Mouse (Mus musculus) forebrain, embryonic 15.5 days (tissue): Measurements from ENCODE around the gene Gsx1. TPM values are rescaled to one million over a fixed set of nuclear protein-coding genes. Genes with fewer than 3 reads are reported as not detected.

Source experiments
- ATAC-seq: fragments of 200-750 bp; cut with Nextera tagmentation; replicated peaks from 2 replicates; pipeline ENCODE4 v1.8.0; 2017; ENCODE audit warnings: mild to moderate bottlenecking, moderate TSS enrichment, moderate library complexity
- H3K27ac ChIP-seq: fragments of 300-500 bp; sonication (generic); replicated peaks from 2 replicates; pipeline ENCODE4 v1.5.1; 2015; ENCODE audit warnings: mild to moderate bottlenecking, inconsistent platforms
- H3K27me3 ChIP-seq: fragments of 300-500 bp; sonication (generic); 2 replicates; pipeline ENCODE4 v1.6.1; 2015; ENCODE audit warnings: inconsistent platforms
- H3K36me3 ChIP-seq: fragments of 300-500 bp; sonication (generic); 2 replicates; pipeline ENCODE4 v1.6.1; 2015; ENCODE audit warnings: mild to moderate bottlenecking, inconsistent platforms
- H3K4me1 ChIP-seq: fragments of 300-500 bp; sonication (generic); 2 replicates; pipeline ENCODE4 v1.6.1; 2015; ENCODE audit warnings: inconsistent platforms
- H3K4me2 ChIP-seq: fragments of 300-500 bp; sonication (generic); replicated peaks from 2 replicates; pipeline ENCODE4 v1.6.1; 2015; ENCODE audit warnings: mild to moderate bottlenecking, inconsistent platforms
- H3K4me3 ChIP-seq: fragments of 300-500 bp; sonication (generic); 2 replicates; pipeline ENCODE4 v1.5.1; 2015; ENCODE audit warnings: mild to moderate bottlenecking, inconsistent platforms
- H3K9ac ChIP-seq: fragments of 300-500 bp; sonication (generic); replicated peaks from 2 replicates; pipeline ENCODE4 v1.6.1; 2015; ENCODE audit warnings: mild to moderate bottlenecking, inconsistent platforms
- H3K9me3 ChIP-seq: fragments of 300-500 bp; sonication (generic); 2 replicates; pipeline ENCODE4 v1.6.1; 2016; ENCODE audit warnings: inconsistent platforms
- WGBS: fragments of 180-500 bp; shearing (Covaris S2); methylation state at CpG from one replicate; pipeline ENCODE4 v1.1.7; 2015; ENCODE audit warnings: mixed read lengths; 5-methylcytosine and 5-hydroxymethylcytosine counted together
- polyA plus RNA-seq: library from polyadenylated mRNA; unstranded; fragments of >200 nt; fragmentation: Nextera tagmentation; extraction: Ambion mirVana; gene quantifications from 2 replicates; pipeline ENCODE4 v1.2.1, GENCODE M21; 2015

The Gsx1 gene
- 2.1 and 3.3 TPM in 2 replicates for polyA plus RNA-seq

DNA sequence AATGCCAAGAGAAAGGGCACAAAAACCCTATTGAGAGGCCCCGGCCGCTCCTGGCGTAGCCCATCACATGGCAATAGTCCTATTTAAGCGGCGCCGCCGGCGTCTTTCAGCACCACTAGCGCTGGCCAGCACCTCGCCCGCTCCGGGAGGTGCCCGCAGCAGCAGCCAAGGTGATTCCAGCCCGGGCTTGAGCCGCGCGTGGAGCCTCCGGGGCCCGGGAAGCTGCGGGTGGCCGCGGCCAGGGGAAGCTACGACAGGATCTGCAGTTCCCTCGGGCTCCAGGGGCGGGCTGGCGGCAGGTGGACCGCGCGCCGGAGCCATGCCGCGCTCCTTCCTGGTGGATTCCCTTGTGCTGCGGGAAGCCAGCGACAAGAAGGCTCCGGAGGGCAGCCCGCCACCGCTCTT lies at the start of gene Gsx1:
TSS of gene Gsx1 (plus strand) at position 126 of the 405 bp plus-strand sequence.
- H3K27ac ChIP-seq: no peak within 1 kb of the TSS
- peaks cover 39% of the 10 kb centered on the region for H3K4me1 ChIP-seq
- H3K4me2 ChIP-seq: peak within 1 kb of the TSS; percentile 50
- H3K4me3 ChIP-seq: peak within 1 kb of the TSS; percentile 36
- H3K9me3 ChIP-seq: no peaks in the 10 kb centered on the region
- peaks cover 91% of the 10 kb centered on the region for H3K27me3 ChIP-seq
- peak within 1 kb of the TSS; percentile 36 for H3K9ac ChIP-seq
- ATAC-seq: peak; percentile 49; the same call in 1 of the 2 replicates
- H3K36me3 ChIP-seq: no peaks in the 10 kb centered on the region
- WGBS: under 1% methylated on average over 37 of the region's 37 CpGs

DNA sequence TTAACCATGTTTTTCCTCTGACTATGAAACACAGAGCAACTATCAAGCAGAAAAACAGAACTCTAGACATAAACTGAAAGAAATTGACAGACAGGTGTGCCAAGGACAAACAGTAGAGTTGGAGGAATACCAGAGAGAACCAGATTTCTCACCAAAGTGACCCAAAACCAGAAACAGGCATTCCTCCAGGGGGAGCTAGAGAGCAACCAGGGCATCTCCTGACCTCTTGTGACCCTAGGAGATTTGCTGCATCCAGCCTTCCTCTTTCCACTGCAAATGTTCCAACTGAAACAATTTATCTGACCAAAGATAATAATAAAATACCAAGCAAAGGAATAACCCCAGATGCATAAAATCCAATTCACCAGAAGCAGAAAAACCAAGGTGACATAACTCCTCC lies 41.2 kb upstream of the Gsx1 start:
- no peak for ATAC-seq
- Histone ChIP-seq H3K4me1 (no peaks in the 10 kb centered on the region), H3K36me3 (no peaks in the 10 kb centered on the region), H3K27me3 (peaks cover 26% of the 10 kb centered on the region), H3K9ac (no peak overlapping the region), H3K27ac (no peak overlapping the region), H3K4me3 (no peak overlapping the region), H3K9me3 (peaks cover 5% of the 10 kb centered on the region; the same call in 1 of the 2 replicates), H3K4me2 (no peak overlapping the region)

DNA sequence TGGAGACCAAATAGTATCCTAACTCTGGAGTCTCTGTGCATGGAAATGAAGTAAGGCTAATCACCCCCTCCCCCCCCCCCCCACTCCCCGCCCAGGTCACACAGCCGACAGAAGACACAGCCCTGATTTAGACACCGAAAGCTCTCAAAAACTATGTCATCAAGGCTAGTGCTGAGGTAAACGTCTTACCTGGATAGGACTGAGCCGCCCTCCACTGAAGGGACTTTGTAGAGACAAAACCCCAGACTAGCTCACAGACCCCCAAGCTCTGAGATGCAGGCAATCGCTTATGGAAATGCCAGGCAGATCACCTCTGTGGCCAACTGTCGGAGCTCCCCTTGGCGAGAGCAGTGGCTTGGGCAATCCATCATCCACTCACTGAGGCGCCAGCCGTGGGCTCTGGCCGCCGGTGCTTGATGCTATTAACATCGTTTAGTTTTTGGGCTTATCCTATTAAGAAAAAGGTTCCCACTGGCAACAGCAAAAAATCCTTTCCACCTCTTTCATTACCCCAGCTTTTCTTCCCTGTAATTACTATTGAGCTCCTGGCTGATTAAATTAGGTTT lies 33.6 kb upstream of the Gsx1 start:
- Histone ChIP-seq H3K27ac (no peak overlapping the region), H3K9me3 (no peaks in the 10 kb centered on the region), H3K4me3 (no peak overlapping the region), H3K27me3 (peaks cover 67% of the 10 kb centered on the region), H3K4me1 (peaks cover 17% of the 10 kb centered on the region), H3K9ac (no peak overlapping the region), H3K4me2 (no peak overlapping the region), H3K36me3 (no peaks in the 10 kb centered on the region)
- 3% methylated on average over 13 of the region's 13 CpGs for WGBS
- ATAC-seq: peak; percentile 60; the same call in 1 of the 2 replicates

DNA sequence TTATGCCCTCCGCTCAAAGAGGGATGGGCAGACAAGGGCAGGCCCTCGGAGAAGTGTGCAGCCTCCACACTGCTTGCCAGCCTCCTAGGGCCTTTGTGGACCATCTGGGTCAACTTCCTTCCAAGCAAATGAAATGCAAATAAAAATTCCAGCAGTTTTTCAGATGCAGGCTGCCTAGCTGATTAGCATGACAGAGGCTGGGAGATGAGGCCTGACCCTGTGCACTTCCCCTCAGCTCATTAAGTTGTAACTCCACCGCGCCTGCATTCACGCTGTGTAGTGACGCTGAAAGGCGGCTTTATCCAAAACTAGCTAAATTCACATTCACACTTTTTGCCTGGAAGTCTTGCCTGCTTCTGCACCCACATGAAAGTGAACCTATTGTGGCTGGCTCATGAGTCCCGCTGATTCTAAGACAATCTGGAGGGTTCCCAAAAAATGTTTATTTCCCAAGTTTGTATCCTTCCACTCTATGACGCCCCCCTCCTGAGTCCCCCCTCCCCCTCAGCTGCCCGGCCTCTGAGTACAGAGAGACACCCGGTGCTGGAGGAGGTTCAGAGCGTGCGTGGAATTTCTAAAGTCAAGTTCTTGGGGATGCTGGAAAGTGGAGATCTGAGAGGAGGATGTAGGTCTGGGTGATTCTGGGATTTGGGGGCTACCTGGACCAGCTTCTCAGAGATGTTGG lies 32.9 kb upstream of the Gsx1 start:
- Histone ChIP-seq H3K9ac (no peak overlapping the region), H3K4me2 (no peak overlapping the region), H3K9me3 (no peaks in the 10 kb centered on the region), H3K36me3 (no peaks in the 10 kb centered on the region), H3K27ac (no peak overlapping the region), H3K4me1 (peaks cover 17% of the 10 kb centered on the region), H3K27me3 (peaks cover 69% of the 10 kb centered on the region), H3K4me3 (no peak overlapping the region)
- ATAC-seq: peak; percentile 94
- WGBS: under 1% methylated on average over 13 of the region's 13 CpGs

DNA sequence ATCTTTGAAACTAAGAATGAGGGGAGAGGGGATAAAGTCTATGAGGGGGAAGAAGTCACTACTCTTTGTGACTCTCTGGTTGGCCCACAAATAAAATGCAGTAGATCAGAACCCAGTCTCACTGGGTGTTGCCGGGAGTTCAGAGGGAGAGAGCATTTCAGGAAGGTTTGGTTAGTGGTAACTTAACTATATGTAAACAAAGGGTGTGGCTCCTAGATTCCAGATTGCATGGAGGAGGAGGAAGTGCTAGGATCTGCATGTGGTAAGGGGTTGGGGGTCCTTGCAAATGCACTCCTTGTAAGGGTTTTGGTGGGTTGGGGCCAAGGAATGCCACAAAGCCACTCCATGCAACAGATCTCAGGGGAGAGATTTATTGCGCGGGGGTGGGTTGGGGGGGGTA lies 32.1 kb upstream of the Gsx1 start:
- Histone ChIP-seq H3K36me3 (no peaks in the 10 kb centered on the region), H3K9ac (no peak overlapping the region), H3K4me2 (no peak overlapping the region), H3K4me1 (peaks cover 17% of the 10 kb centered on the region), H3K9me3 (no peaks in the 10 kb centered on the region), H3K27me3 (peaks cover 66% of the 10 kb centered on the region), H3K4me3 (no peak overlapping the region), H3K27ac (no peak overlapping the region)
- 33% methylated on average over 3 of the region's 3 CpGs for WGBS
- no peak for ATAC-seq

DNA sequence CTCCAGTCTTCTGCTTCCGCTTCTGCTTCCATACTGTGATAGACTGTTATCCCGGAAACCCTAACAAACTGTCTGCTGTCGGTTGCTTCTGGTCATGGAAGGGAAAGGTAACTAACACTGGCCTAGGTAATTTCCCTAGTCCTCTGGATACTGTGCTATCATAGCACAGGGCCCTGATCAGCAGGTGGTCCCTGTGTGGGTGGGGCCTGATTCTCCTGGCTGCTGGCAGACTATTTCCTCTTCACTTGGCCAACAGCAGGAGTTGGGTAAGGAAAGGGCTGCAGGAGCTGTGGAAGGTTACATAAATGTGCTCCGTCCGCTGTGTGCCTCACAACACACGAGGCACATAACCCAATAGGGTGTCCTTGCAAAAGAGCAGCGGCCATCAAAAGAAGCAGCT lies 31.1 kb upstream of the Gsx1 start:
- peaks cover 57% of the 10 kb centered on the region for H3K27me3 ChIP-seq
- H3K4me3 ChIP-seq: no peak overlapping the region
- ATAC-seq: no peak
- H3K9ac ChIP-seq: no peak overlapping the region
- H3K36me3 ChIP-seq: no peaks in the 10 kb centered on the region
- peaks cover 17% of the 10 kb centered on the region for H3K4me1 ChIP-seq
- H3K9me3 ChIP-seq: no peaks in the 10 kb centered on the region
- 74% methylated on average over 7 of the region's 7 CpGs for WGBS
- no peak overlapping the region for H3K4me2 ChIP-seq
- H3K27ac ChIP-seq: no peak overlapping the region

DNA sequence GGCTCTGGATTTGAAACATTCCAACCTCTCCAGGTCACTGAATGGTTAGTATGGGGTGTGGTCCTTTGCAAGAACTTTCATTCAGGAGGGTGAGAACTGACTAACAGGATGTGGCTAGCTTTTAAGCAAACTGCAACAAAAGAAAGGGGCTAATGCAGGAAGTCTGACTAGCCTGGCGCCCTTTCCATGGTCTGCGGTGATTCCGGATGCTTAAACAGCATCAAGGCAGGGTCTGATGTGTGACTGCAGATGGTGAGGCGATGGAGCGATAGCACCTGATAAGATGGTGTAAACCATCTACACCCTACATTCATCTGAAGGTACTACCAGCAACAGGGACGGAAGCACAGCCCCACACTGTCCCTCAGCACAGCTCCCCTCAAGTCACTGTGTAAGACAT lies 29.2 kb upstream of the Gsx1 start:
- Histone ChIP-seq H3K27ac (no peak overlapping the region), H3K9me3 (no peaks in the 10 kb centered on the region), H3K4me2 (no peak overlapping the region), H3K4me3 (no peak overlapping the region), H3K36me3 (no peaks in the 10 kb centered on the region), H3K27me3 (peaks cover 51% of the 10 kb centered on the region), H3K4me1 (peaks cover 17% of the 10 kb centered on the region), H3K9ac (no peak overlapping the region)
- 92% methylated on average over 6 of the region's 6 CpGs for WGBS
- ATAC-seq: no peak

DNA sequence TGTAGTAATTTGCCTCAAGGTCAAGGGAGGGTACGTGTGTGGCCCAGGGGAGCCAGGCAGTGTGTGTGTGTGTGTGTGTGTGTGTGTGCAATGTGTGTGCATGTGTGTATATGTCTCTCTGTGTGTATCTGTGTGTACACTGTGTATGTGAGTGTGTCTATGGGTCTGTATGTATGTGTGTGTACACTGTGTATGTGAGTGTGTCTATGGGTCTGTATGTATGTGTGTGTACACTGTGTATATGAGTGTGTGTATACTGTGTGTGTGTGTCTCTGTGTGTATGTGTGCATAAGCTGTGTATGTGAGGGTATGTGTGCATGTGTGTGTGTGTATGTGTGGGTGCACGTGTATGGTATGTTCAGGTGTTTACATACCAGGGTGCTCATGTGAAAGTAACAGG lies 28.7 kb upstream of the Gsx1 start:
- H3K27me3 ChIP-seq: peaks cover 49% of the 10 kb centered on the region
- H3K4me1 ChIP-seq: peaks cover 13% of the 10 kb centered on the region
- no peak overlapping the region for H3K4me2 ChIP-seq
- no peak overlapping the region for H3K27ac ChIP-seq
- H3K4me3 ChIP-seq: no peak overlapping the region
- 84% methylated on average over 2 of the region's 2 CpGs for WGBS
- ATAC-seq: no peak
- no peaks in the 10 kb centered on the region for H3K9me3 ChIP-seq
- no peak overlapping the region for H3K9ac ChIP-seq
- no peaks in the 10 kb centered on the region for H3K36me3 ChIP-seq

DNA sequence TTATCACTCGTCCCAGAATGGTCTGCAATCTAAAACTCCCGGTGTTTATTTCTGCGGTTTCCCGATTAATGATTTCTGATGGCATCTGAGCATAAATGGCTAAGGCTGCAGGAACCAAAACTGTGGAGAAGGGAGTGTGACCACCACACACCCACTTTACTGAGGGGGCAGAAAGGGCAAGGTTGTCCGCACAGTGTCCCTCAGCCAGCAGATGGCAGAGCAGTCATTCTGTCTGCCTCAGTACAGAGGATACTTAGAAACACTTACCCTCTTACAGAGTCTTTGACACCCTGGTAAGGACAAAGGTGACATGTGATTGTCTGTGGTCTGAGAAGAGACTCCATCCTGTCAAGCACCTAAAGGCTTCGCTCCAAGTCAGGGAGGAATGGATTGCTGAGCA lies 23.4 kb upstream of the Gsx1 start:
- Histone ChIP-seq H3K4me1 (no peaks in the 10 kb centered on the region), H3K4me2 (no peak overlapping the region), H3K36me3 (no peaks in the 10 kb centered on the region), H3K27ac (no peak overlapping the region), H3K27me3 (peaks cover 25% of the 10 kb centered on the region; the same call in 1 of the 2 replicates), H3K9ac (no peak overlapping the region), H3K9me3 (no peaks in the 10 kb centered on the region), H3K4me3 (no peak overlapping the region)
- WGBS: 84% methylated on average over 6 of the region's 6 CpGs
- no peak for ATAC-seq

DNA sequence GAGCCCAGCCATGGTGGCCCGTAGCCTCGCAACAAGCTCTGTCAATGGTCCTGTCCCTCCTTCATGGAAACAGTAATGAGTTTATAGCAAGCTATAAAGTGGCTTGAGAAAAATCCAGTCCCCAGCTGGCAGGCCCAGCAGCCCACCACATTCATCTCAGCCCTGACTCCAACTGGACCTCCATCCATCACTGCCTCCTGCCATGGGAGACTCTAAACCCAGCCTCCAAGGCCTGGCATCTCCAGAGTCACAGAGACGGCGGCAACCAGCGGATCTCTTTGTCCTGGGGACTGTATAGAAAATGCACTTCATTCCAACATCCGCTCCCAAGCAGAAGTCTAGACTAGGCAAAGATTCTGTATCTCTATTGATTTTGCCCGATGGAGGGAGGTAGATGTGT lies 18.4 kb upstream of the Gsx1 start:
- peaks cover 19% of the 10 kb centered on the region for H3K27me3 ChIP-seq
- H3K27ac ChIP-seq: no peak overlapping the region
- no peaks in the 10 kb centered on the region for H3K36me3 ChIP-seq
- WGBS: 90% methylated on average over 7 of the region's 7 CpGs
- no peak overlapping the region for H3K4me3 ChIP-seq
- H3K9me3 ChIP-seq: no peaks in the 10 kb centered on the region
- ATAC-seq: no peak
- no peak overlapping the region for H3K4me2 ChIP-seq
- H3K4me1 ChIP-seq: no peaks in the 10 kb centered on the region
- no peak overlapping the region for H3K9ac ChIP-seq

DNA sequence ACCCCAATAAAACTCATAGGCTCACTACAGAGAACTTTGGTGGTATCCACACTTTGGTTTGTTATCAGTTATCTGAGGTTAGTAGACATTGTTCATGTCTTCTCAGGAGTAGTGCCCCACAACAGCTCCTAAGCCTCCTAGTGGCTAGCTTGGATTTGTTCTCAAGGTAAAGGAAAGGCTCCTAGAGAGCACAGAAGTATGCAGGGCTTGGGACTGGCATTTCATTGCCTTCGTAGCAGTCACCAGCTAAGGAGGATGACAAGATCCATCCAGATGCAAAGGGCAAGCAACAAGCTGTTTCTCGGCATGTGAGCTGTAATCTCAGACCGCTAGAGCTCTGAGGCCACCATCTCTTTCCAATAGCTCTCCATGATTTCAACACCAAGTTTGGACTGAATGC lies 14.4 kb upstream of the Gsx1 start:
- H3K4me3 ChIP-seq: no peak overlapping the region
- WGBS: 92% methylated on average over 3 of the region's 3 CpGs

DNA sequence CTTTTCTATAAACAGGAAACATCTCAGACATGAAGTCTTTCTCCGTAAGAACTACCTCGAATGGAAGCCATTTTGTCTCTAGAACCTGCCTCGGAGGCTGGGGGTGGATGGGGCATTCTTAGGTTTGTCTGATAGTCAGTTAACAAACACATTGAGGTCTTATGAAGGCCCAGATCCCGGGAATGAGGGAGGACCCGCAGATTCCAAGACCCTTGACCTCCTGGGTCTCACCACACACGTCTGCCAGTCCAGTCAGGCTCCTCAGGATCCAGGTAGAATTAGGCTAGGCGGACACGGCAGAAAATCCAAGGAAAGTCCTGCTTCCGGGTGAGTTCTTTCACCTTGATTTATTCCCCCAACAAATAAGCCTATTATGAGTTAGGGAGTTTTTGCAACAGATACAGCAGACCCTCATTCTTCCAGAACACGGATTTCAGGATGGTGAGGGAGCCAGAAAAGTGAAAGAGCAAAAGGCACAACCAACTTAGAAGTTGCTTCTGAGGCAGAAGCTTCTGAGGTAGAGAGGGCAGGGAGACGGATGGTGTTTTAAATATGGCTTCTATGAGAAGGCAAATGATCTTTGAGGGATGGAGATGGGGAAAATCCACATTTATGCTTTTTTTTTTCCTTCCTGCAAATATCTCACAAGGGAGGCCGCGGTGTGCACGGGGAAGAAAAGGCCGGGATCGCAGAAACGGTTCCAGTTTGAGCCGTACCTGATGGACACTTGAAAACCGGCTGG lies 3.2 kb upstream of the Gsx1 start:
- Histone ChIP-seq H3K9me3 (no peaks in the 10 kb centered on the region), H3K4me2 (peak overlapping the region; percentile 43; the same call in 1 of the 2 replicates)

More for the DNA sequence above, 14.4 kb upstream of the Gsx1 start:
- no peak overlapping the region for H3K4me2 ChIP-seq
- H3K36me3 ChIP-seq: no peaks in the 10 kb centered on the region
- peaks cover 8% of the 10 kb centered on the region; the same call in 1 of the 2 replicates for H3K27me3 ChIP-seq
- no peak for ATAC-seq
- H3K9me3 ChIP-seq: no peaks in the 10 kb centered on the region
- no peak overlapping the region for H3K27ac ChIP-seq
- no peak overlapping the region for H3K9ac ChIP-seq
- H3K4me1 ChIP-seq: no peaks in the 10 kb centered on the region

More for the DNA sequence above, 3.2 kb upstream of the Gsx1 start:
- no peak overlapping the region for H3K4me3 ChIP-seq
- peaks cover 39% of the 10 kb centered on the region for H3K4me1 ChIP-seq
- H3K9ac ChIP-seq: no peak overlapping the region
- no peak overlapping the region for H3K27ac ChIP-seq
- ATAC-seq: no peak
- no peaks in the 10 kb centered on the region for H3K36me3 ChIP-seq
- peaks cover 85% of the 10 kb centered on the region for H3K27me3 ChIP-seq
- WGBS: 13% methylated on average over 13 of the region's 19 CpGs
